Mouse (Mus musculus) lung, postnatal 14 days (tissue): ENCODE data around the gene Gm49403.

Experiments used
- DNase-seq: peaks from one replicate; pipeline ENCODE4 v3.0.0; 2021

The Gm49403 gene

GRCm38 (mm10) chr19:8919684-8920072 lies 35.9 kb downstream of the Gm49403 start:
- no peak for DNase-seq

GRCm38 (mm10) chr19:8920073-8920736 lies 36.5 kb downstream of the Gm49403 start, which contains the start of gene B3gat3:
Gene B3gat3 (plus strand): TSS chr19:8920374.
- DNase-seq: peak; percentile 95

- DNase-seq: peak; percentile 34
These were observed 37.1 kb downstream of the Gm49403 start for GRCm38 (mm10) chr19:8920836-8921291.

- no peak for DNase-seq
These were observed 38.0 kb downstream of the Gm49403 start for GRCm38 (mm10) chr19:8921741-8922140.

- no peak for DNase-seq
These were observed 43.0 kb downstream of the Gm49403 start for GRCm38 (mm10) chr19:8926766-8927165.

- DNase-seq: no peak
These were observed 44.3 kb downstream of the Gm49403 start for GRCm38 (mm10) chr19:8927891-8928525.

- DNase-seq: no peak
These were observed 45.0 kb downstream of the Gm49403 start for GRCm38 (mm10) chr19:8928689-8929223.

- peak; percentile 91 for DNase-seq
These were observed 45.7 kb downstream of the Gm49403 start, which contains the start of the genes Rom1 and Eml3 for GRCm38 (mm10) chr19:8929224-8930088. Gene Rom1 (minus strand): TSS chr19:8929356. Gene Eml3 (plus strand): TSS chr19:8929552.

GRCm38 (mm10) chr19:8930117-8930516 lies 46.4 kb downstream of the Gm49403 start:
- no peak for DNase-seq

- no peak for DNase-seq
These were observed 47.0 kb downstream of the Gm49403 start for GRCm38 (mm10) chr19:8930771-8931170.

GRCm38 (mm10) chr19:8936736-8937135 lies 53.0 kb downstream of the Gm49403 start:
- no peak for DNase-seq
